Mouse (Mus musculus) C2C12 (cell line): ENCODE data around the gene Myh7.

Source experiments
- CTCF ChIP-seq: IDR thresholded peaks from one replicate; pipeline ENCODE4 v1.5.1; 2011; ENCODE audit not compliant: control insufficient read depth, insufficient read depth, insufficient read length
- MAX ChIP-seq: IDR thresholded peaks from one replicate; pipeline ENCODE4 v1.6.1; 2011; ENCODE audit warnings: mild to moderate bottlenecking, control low read depth
- MYOG ChIP-seq: IDR thresholded peaks from one replicate; pipeline ENCODE4 v1.6.1; 2011; ENCODE audit not compliant: control insufficient read depth, insufficient read length; ENCODE audit errors: extremely low read depth

DNA sequence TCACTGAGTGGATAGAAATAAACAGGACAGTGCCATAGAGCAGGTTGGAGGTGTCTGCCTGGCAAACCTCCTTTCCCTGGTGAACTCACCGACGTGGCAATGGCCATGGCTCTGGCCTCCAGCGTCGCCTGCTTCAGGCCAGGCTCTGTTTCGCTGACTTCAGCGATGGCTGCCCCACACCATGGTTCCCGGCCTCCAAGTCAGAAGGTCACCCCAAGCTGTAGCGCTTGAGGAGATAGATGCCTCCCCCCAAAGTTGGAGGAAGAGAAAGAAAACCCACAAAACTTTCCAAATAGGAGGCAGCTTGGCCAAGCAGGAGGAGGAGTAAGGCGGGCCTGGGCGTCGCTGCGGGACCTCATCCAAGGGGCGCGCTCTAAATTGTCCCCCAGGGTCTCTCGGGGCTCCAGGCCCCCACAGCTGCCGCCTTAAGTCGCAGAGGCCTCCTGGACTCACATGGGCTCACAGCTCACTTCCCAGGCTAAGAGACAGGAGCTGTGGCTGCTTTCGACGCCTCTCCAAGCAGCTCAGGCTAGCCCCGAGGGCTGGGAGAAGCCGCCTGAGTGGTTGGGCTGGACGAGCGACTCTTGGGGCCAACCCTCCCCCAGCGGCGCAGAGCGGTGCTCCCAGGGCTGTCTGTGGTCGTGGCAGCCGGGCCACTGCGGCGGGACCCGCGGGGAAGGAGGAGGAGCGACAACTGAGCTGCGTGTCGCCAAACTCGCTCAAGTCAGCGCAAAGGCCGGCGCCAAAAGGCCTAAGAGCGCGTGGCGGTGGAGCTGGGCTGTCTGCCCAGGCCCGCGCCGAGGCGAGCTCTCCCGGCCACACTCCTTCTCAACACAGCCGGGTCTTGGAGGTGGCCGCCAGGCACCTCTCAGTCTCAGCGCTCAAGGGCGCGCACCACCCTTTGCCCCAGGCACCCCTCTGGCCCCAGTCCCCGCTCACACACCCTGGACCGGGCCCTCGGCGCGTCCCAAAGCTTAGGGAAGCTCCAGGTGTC lies 68.8 kb downstream of the Myh7 start, which contains the start of gene Efs:
- TF ChIP-seq CTCF (no peak), MYOG (no peak), MAX (no peak)
